Mouse (Mus musculus) cerebellum, adult 18-20 months (tissue): ENCODE results near the gene Olfr713.

Experiments used
- DNase-seq, 2 experiments: peaks; one replicate each; pipeline ENCODE4 v3.0.0; 2021

Gene Olfr713

DNA sequence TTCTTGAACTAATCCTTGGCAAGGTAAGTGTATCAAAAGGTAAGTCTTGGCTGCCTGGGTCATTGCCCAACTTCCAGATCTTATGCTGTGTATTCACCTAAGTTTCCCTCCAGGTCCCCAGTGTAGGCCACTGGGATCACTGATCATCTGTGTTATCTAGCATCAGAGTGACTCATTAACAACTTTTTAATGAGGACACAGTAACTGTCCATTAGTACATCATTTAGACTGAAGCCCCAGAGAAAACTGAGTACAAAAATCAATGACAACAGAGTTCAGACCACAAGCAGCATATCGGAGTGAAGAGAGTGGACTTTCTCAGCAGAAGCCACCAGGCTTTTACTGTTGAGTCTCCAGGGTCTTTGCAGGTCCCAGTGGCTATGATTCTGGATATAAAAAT lies at the start of gene Olfr713:
Gene Olfr713 (plus strand): TSS at position 301 of the 400 bp plus-strand sequence.
- DNase-seq, result no peak

DNA sequence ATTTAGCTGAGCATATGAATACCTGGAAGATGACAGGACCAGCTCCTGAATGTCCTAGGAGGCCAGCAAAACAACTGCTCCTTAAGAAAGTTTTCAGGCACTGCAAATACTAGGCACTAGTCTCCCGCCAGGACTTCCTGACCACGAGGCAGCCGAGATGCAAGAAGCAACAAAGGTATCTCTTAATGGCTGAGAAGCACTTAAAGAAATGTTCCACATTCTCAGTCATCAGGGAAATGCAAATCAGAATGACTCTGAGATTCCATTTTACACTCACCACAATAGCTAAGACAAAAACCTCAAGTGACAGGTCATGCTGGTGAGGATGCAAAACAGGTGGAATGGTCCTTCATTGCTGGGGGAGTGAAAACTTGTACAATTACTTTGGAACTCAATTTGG lies 45.7 kb upstream of the Olfr713 start:
- DNase-seq, result no peak

DNA sequence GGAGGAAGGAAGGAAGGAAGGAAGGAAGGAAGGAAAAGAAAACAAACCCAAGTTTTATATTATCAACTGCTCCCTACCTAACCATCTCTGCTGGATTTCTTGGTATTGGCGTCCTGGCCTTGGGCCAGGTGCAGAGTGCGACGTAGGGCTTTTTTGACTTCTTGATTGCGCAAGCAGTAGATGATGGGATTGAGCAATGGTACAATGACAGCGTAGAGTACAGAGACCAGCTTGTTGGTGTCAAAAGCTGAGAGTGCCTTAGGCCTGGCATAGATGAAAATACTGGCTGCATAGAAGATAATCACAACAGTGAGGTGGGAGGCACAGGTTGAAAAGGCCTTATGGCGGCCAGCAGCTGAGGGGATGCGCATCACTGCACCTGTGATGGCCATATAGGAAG lies 30.2 kb upstream of the Olfr713 start:
- no peak for DNase-seq

DNA sequence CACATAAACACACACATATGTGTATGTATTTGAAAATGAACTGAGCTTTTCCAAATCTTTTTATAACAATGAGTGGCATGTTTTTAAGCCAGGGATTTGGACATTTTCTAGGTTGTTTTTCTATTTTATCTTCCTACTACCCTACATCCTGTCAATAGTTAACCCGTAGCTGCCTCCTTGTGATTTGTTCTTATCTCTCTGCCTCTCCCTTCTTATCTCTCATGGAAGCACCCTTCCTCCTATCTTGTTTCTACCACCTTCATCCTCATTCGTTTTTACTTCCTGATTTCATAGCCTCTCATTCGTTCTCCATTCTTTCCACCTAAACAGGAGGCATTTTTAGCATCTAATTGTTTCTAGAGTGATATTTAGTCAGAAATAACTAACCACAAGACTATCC lies 26.8 kb upstream of the Olfr713 start:
- DNase-seq, result no peak

DNA sequence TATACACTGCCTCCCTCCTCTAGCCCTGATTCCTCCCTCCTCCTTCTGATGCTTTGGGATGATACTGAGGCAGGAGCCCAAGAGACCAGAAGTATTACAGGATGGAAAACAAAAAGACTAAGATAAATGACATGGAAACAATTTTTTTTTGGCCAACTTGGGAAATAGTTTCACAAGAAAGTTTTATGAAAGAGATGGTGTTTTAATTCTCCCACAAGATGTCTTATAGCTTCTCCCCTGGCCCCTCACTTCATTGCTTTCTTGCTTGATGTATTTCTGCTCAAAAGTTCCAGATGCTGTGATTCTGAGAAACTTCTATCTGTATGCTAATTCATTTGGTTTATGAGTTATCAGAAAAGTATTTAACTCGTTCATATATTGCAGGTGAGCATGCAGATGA lies 25.0 kb upstream of the Olfr713 start, which contains the start of gene Olfr2:
Gene Olfr2 (minus strand): TSS at position 101 of the 400 bp plus-strand sequence.
- no peak for DNase-seq

DNA sequence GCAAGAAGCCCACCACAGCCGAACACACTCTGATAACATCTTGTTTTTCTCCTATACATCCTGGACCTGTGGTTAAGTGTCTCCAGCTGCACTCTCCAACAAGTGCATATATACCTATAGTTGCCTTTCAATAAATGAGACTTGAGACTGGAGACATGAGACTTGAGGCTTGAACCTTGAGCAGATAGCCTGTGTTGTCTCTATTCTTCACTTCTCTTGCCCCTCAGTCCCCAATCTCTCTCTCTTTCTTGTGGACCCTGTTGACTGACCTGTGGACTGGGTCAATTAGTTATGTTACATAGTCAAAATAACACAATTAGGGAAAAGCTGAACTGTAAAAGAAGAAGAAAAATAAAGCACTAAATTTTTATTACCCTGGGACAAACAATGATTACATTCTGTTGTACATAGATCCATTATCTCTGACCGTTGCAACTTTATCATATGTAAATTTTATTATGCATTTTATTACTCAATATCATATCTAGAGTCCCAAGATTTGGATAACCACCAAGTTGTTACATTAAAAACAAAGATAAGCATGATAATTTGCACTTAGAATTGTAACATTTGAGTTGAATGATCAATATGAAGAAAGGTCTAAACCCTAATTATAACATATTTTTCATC lies 9.1 kb downstream of the Olfr713 start:
- DNase-seq, result no peak

DNA sequence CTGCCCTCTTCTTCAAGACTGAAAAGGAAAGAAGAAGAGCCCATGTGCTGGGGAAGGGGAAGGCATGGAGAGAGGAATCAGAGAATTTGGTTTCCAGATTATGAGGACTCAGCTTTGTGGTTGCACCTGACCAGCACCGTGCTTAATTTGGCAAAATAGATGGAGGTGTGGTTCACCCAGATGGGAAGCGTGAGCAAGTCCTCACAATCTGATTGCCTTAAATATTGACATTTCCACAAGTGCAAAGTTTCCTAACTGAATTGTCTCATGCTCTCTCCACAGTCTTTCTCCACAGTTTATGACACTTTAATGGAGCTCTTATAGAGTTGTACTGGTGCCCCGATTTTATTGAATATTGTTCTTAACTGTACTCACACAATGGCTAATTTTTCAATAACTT lies 12.2 kb downstream of the Olfr713 start:
- DNase-seq, result no peak

DNA sequence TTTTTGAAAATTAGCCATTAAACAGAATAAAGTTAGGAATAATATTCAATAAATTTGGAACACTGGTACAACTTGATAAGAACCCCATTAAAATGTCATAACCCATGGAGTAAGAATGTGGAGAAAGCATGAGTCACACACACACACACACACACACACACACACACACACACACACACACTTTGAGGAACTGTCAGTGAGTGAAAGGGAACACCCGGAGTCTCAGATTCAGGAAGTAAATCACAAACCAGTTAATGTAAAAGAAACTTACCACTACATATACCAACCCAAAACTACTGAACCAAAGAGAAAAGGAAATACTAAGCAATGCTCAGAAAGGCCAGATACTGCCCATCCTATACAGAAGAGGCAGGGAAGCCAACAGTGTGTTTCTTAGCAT lies 13.4 kb downstream of the Olfr713 start:
- no peak for DNase-seq

DNA sequence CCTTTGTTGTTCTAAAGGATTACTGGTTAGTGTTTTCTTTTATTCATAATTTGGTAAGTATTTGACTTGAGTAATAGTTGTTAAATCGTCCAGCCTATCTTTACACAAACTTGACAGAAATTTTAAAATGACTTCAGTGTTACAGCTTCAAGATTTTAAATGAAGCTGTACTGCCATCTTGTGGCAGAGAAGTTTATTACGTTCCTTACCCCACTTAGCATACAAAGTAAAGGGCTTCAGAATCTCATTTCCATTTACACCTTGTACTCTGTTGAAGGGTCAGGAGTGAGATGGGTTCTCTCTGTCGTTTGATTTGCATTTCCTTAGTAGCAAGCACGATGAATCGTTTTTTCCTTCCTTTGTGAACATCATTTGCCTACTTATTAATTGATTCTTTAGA lies 14.9 kb downstream of the Olfr713 start:
- DNase-seq, result peak; percentile 8 to 22

DNA sequence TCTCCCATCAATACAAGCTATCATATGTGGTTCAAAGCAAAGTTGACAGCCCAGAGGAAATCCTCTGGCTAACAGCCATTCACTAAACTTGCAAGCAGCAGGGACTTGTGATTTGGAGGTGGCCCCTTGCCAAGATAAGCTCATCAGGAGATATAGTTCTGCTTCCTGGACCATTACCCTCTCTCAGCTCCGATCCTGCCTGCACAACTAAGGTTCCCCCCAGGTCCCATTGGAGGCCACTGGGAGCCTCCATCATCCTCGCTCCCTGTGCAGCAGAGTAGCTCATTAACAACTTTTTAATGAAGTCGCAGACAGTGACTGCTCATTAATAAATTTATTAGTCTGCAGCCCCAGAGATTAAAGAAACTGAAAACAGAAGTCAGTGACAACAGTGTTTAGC lies 16.6 kb downstream of the Olfr713 start:
- DNase-seq, result no peak

DNA sequence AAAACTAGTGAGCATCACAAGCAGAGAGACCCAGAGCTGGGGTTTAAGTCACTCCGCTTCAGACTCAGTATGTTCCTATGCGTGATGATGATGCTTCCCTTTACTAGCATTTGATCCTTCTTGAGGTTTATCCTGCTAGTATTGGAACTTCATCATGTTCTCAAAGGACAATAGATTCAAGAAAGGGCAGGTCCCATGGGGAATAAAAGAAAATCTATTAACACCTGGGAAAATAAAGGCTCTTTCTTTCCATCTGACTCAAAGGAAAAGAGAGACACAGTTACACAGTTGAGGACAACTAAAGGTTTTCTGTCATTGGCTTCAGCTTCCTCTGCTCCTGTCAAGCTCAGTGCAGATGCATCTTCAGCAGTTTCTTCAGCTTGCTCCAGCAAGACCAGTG lies 39.7 kb downstream of the Olfr713 start, which contains the start of gene Olfr714:
Gene Olfr714 (plus strand): TSS at position 301 of the 400 bp plus-strand sequence.
- DNase-seq, result no peak
